Comparison of ENCODE assay signal across 23 mouse cellular contexts in the genomic region with DNA sequence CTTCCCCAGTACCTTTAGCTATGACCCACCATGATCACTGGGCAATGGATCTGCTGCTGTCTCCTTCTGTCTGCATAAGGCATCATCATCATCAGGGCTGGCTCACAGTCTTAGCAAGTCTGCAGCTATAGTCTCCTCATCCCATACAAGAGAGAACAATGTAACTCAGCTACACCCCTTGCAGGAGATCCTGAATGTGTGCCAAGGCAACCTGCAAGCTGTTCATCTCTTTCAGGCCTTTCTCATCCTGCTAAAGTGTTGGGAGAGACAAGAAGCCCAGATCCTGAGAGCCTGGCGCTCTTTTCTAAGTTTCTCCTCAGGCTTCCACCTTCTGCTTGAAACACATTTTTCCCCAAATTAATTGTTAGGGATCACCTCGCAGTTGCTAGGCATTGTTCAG.
DNase-seq lines count a peak whose midpoint lies in the region; ATAC-seq and TF ChIP-seq lines count a peak whose summit lies in the region.
"Had no signal": no experiment of that assay in that cellular context is flagged by ENCODE, and none has a peak within 500 bp of the region (broad histone marks: within the 10 kb centered on the region; RNA-seq: fewer than 3 reads in every experiment).

No protein-coding gene starts in this region.

- no peaks in the 10 kb centered on the region for H3K9me3 ChIP-seq in midbrain, embryonic 11.5 days (ENCODE audit: control insufficient read depth, low read length)
- no peaks in the 10 kb centered on the region for H3K9me3 ChIP-seq in midbrain, postnatal 0 days (ENCODE audit: low read length)
- H3K9me3 ChIP-seq: forebrain, embryonic 10.5 days; forebrain, embryonic 13.5 days; heart, embryonic 10.5 days; heart, embryonic 13.5 days; hindbrain, embryonic 12.5 days; hindbrain, embryonic 15.5 days had no signal

- no peak overlapping the region for H3K4me2 ChIP-seq in midbrain, embryonic 11.5 days
- H3K4me2 ChIP-seq in midbrain, postnatal 0 days (ENCODE audit: low read depth, low read length, poor library complexity, severe bottlenecking), result no peak overlapping the region
- H3K4me2 ChIP-seq: forebrain, embryonic 13.5 days; heart, embryonic 13.5 days; hindbrain, embryonic 12.5 days; hindbrain, embryonic 15.5 days had no signal

- TF ChIP-seq CTCF in cerebellum, adult 2 months (IDR thresholded peaks at IDR 0.05; ENCODE audit: borderline replicate concordance, insufficient read depth, low read depth, low read length), result no peak
- TF ChIP-seq CTCF in midbrain, postnatal 0 days (IDR thresholded peaks at IDR 0.05), result no peak

- no peak overlapping the region for H3K9ac ChIP-seq in midbrain, embryonic 11.5 days (ENCODE audit: low read length)
- no peak overlapping the region for H3K9ac ChIP-seq in midbrain, postnatal 0 days (replicated peaks; ENCODE audit: low read length, poor library complexity, severe bottlenecking)
- H3K9ac ChIP-seq: forebrain, embryonic 13.5 days; heart, embryonic 13.5 days; hindbrain, embryonic 12.5 days; hindbrain, embryonic 15.5 days had no signal

- TF ChIP-seq POLR2A in cerebellum, adult 2 months (IDR thresholded peaks at IDR 0.05; ENCODE audit: borderline replicate concordance, insufficient read depth, low read length), result no peak

- H3K4me3 ChIP-seq in cerebellum, adult 2 months (replicated peaks; ENCODE audit: insufficient read depth, low read depth, low read length), result no peak overlapping the region
- H3K4me3 ChIP-seq in midbrain, embryonic 11.5 days (ENCODE audit: low read depth, low read length), result no peak overlapping the region
- no peak overlapping the region for H3K4me3 ChIP-seq in midbrain, postnatal 0 days (ENCODE audit: low read depth, low read length)
- H3K4me3 ChIP-seq: forebrain, embryonic 10.5 days; forebrain, embryonic 13.5 days; heart, adult 2 months; heart, embryonic 10.5 days; heart, embryonic 13.5 days; hindbrain, embryonic 12.5 days; hindbrain, embryonic 15.5 days had no signal

- no peaks in the 10 kb centered on the region for H3K36me3 ChIP-seq in midbrain, embryonic 11.5 days (ENCODE audit: control insufficient read depth, insufficient read depth, low read length)
- H3K36me3 ChIP-seq in midbrain, postnatal 0 days (ENCODE audit: insufficient read depth, low read length), result no peaks in the 10 kb centered on the region
- H3K36me3 ChIP-seq: forebrain, embryonic 10.5 days; hindbrain, embryonic 12.5 days; hindbrain, embryonic 15.5 days had no signal

- H3K4me1 ChIP-seq in cerebellum, adult 2 months (ENCODE audit: control insufficient read depth, insufficient read depth, low read length), result peaks cover 3% of the 10 kb centered on the region; the same call in 1 of the 2 replicates
- H3K4me1 ChIP-seq in midbrain, embryonic 11.5 days (ENCODE audit: control insufficient read depth, insufficient read depth, low read length), result no peaks in the 10 kb centered on the region
- no peaks in the 10 kb centered on the region for H3K4me1 ChIP-seq in midbrain, postnatal 0 days (ENCODE audit: insufficient read depth, low read length)
- H3K4me1 ChIP-seq: forebrain, embryonic 10.5 days; forebrain, embryonic 13.5 days; heart, embryonic 10.5 days; heart, embryonic 13.5 days; hindbrain, embryonic 12.5 days; hindbrain, embryonic 15.5 days had no signal

- ATAC-seq in midbrain, embryonic 11.5 days (ENCODE audit: low FRiP score), result no peak
- no peak for ATAC-seq in midbrain, postnatal 0 days (ENCODE audit: low FRiP score)
- ATAC-seq: CD4-positive, CD25-positive, alpha-beta regulatory T cell, adult 4 months; forebrain, embryonic 13.5 days; forebrain, embryonic 16.5 days; intestine, postnatal 0 days had no signal

- no peaks in the 10 kb centered on the region for H3K27me3 ChIP-seq in cerebellum, adult 2 months (ENCODE audit: control insufficient read depth, insufficient read depth, low read length)
- H3K27me3 ChIP-seq in midbrain, embryonic 11.5 days (ENCODE audit: control insufficient read depth, insufficient read depth, low read length), result no peaks in the 10 kb centered on the region
- no peaks in the 10 kb centered on the region for H3K27me3 ChIP-seq in midbrain, postnatal 0 days (ENCODE audit: insufficient read depth, low read length)
- H3K27me3 ChIP-seq: forebrain, embryonic 13.5 days; heart, embryonic 13.5 days; hindbrain, embryonic 12.5 days; hindbrain, embryonic 15.5 days had no signal

- H3K27ac ChIP-seq in cerebellum, adult 2 months (ENCODE audit: insufficient read depth, low read length), result no peak overlapping the region
- H3K27ac ChIP-seq in midbrain, embryonic 11.5 days (ENCODE audit: low read depth, low read length), result no peak overlapping the region
- no peak overlapping the region for H3K27ac ChIP-seq in midbrain, postnatal 0 days (ENCODE audit: low read depth, low read length)
- H3K27ac ChIP-seq: forebrain, embryonic 10.5 days; forebrain, embryonic 13.5 days; heart, adult 2 months; heart, embryonic 10.5 days; heart, embryonic 13.5 days; hindbrain, embryonic 12.5 days; hindbrain, embryonic 15.5 days had no signal

- DNase-seq in cerebellum, adult 2 months, result peak; percentile 35 to 52
- DNase-seq in cerebellum, adult 9-10 months, result no peak
- peak; percentile 79 for DNase-seq in midbrain, embryonic 11.5 days (ENCODE audit: low spot score, missing footprints)
- no peak for DNase-seq in midbrain, postnatal 0 days (ENCODE audit: low spot score)
- peak; percentile 30 to 57 for DNase-seq in cerebellum, postnatal 25 days
- DNase-seq in adrenal gland, adult 8-10 months, result no peak
- DNase-seq: adrenal gland, adult 2 months; adrenal gland, postnatal 25 days; gastrocnemius, postnatal 10 days; gastrocnemius, postnatal 36 days; heart, adult 2 months; heart, postnatal 14 days; heart, postnatal 4 days; kidney, adult 2 months had no signal

- 21% methylated on average over 2 of the region's 2 CpGs for WGBS in cerebellum, adult 2 months
- WGBS in midbrain, embryonic 11.5 days, result 69% methylated on average over 2 of the region's 2 CpGs
- 65% methylated on average over 2 of the region's 2 CpGs for WGBS in midbrain, postnatal 0 days

Comparison
In these comparisons a context has a peak if more than half of its experiments do, and no peak if none do; other contexts are left out.
1. DNase-seq: peak in cerebellum, adult 2 months (2 of 2), midbrain, embryonic 11.5 days (single experiment) and cerebellum, postnatal 25 days (2 of 2); none in cerebellum, adult 9-10 months (single experiment), midbrain, postnatal 0 days (single experiment) and adrenal gland, adult 8-10 months (single experiment).